Mouse (Mus musculus) forebrain, embryonic 15.5 days (tissue): ENCODE results near the gene Rnf144b. TPM values are rescaled to one million over a fixed set of nuclear protein-coding genes. Genes with fewer than 3 reads are reported as not detected.

Experiments
- ATAC-seq: fragments of 200-750 bp; cut with Nextera tagmentation; replicated peaks from 2 replicates; pipeline ENCODE4 v1.8.0; 2017; ENCODE audit warnings: mild to moderate bottlenecking, moderate TSS enrichment, moderate library complexity
- H3K27ac ChIP-seq: fragments of 300-500 bp; sonication (generic); replicated peaks from 2 replicates; pipeline ENCODE4 v1.5.1; 2015; ENCODE audit warnings: mild to moderate bottlenecking, inconsistent platforms
- H3K27me3 ChIP-seq: fragments of 300-500 bp; sonication (generic); 2 replicates; pipeline ENCODE4 v1.6.1; 2015; ENCODE audit warnings: inconsistent platforms
- H3K36me3 ChIP-seq: fragments of 300-500 bp; sonication (generic); 2 replicates; pipeline ENCODE4 v1.6.1; 2015; ENCODE audit warnings: mild to moderate bottlenecking, inconsistent platforms
- H3K4me1 ChIP-seq: fragments of 300-500 bp; sonication (generic); 2 replicates; pipeline ENCODE4 v1.6.1; 2015; ENCODE audit warnings: inconsistent platforms
- H3K4me2 ChIP-seq: fragments of 300-500 bp; sonication (generic); replicated peaks from 2 replicates; pipeline ENCODE4 v1.6.1; 2015; ENCODE audit warnings: mild to moderate bottlenecking, inconsistent platforms
- H3K4me3 ChIP-seq: fragments of 300-500 bp; sonication (generic); 2 replicates; pipeline ENCODE4 v1.5.1; 2015; ENCODE audit warnings: mild to moderate bottlenecking, inconsistent platforms
- H3K9ac ChIP-seq: fragments of 300-500 bp; sonication (generic); replicated peaks from 2 replicates; pipeline ENCODE4 v1.6.1; 2015; ENCODE audit warnings: mild to moderate bottlenecking, inconsistent platforms
- H3K9me3 ChIP-seq: fragments of 300-500 bp; sonication (generic); 2 replicates; pipeline ENCODE4 v1.6.1; 2016; ENCODE audit warnings: inconsistent platforms
- WGBS: fragments of 180-500 bp; shearing (Covaris S2); methylation state at CpG from one replicate; pipeline ENCODE4 v1.1.7; 2015; ENCODE audit warnings: mixed read lengths; 5-methylcytosine and 5-hydroxymethylcytosine counted together
- polyA plus RNA-seq: library from polyadenylated mRNA; unstranded; fragments of >200 nt; fragmentation: Nextera tagmentation; extraction: Ambion mirVana; gene quantifications from 2 replicates; pipeline ENCODE4 v1.2.1, GENCODE M21; 2015

Rnf144b gene
- polyA plus RNA-seq, 1 experiment from 2014 or later: 0.37 TPM

DNA sequence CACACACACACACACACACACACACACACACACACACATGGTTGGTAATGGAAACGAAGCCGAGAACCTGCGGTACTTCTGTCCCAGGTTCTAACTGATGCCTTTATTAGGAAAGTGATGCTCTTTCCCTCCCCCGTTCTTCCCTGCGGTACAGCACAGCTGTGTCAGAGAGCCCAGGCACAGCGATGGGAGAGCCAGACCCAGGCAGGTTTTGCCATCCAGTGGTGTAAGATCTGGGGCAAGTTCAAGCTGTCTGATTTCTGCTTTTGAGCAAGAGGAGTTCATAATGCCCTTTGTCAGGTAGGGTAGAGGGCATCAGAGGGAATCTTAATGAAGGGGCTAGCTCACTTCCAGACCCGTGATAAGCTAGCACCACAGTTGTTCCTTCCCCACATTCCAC lies 89.1 kb downstream of the Rnf144b start:
- H3K27ac ChIP-seq: no peak overlapping the region
- WGBS: 88% methylated on average over 7 of the region's 7 CpGs
- no peaks in the 10 kb centered on the region for H3K9me3 ChIP-seq
- no peaks in the 10 kb centered on the region for H3K27me3 ChIP-seq
- H3K9ac ChIP-seq: no peak overlapping the region
- no peaks in the 10 kb centered on the region for H3K4me1 ChIP-seq
- H3K4me3 ChIP-seq: no peak overlapping the region
- ATAC-seq: no peak
- no peaks in the 10 kb centered on the region for H3K36me3 ChIP-seq
- H3K4me2 ChIP-seq: no peak overlapping the region

DNA sequence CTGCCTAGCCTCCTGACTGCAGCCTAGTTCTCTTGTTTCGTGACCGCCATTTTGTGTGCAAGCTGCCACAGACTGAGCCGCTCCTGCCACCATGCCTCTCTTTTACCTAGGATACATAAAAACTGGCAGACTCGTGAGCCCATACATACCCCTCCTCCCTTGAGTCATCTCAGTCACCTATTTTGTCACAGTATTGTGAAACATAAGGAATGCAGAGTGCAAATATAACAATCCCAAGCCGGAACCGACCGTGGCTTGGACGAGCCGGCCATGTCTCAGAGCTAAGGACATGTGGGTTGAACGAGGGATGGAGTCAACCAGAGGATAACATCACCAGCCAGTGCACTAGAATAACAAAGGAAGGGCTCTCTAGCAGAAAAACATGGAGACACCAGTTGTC lies 91.4 kb downstream of the Rnf144b start:
- ATAC-seq: no peak
- H3K4me1 ChIP-seq: no peaks in the 10 kb centered on the region
- no peak overlapping the region for H3K4me2 ChIP-seq
- H3K4me3 ChIP-seq: no peak overlapping the region
- no peaks in the 10 kb centered on the region for H3K27me3 ChIP-seq
- no peaks in the 10 kb centered on the region for H3K9me3 ChIP-seq
- WGBS: 97% methylated on average over 10 of the region's 10 CpGs
- H3K27ac ChIP-seq: no peak overlapping the region
- no peaks in the 10 kb centered on the region for H3K36me3 ChIP-seq
- no peak overlapping the region for H3K9ac ChIP-seq

DNA sequence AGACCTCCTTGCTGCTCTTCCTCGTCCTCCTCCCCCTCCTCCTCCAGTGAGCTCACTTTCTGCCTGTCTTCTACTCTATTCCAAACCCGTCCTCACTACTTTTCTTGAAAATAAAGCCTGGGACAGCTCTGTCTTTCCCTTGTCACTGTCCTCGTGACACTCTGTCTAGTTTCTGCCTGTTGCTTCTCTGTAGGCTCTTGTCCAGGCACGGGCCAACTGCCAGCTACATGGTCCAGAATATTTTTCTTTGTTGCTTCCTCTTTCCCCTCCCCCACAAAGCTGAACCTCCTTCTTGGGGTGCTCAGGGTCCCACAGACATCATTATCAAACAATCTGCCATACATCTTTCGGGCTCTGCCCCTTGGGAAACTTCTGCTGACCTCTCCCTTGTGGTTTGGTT lies 92.4 kb downstream of the Rnf144b start:
- Histone ChIP-seq H3K27me3 (no peaks in the 10 kb centered on the region), H3K36me3 (no peaks in the 10 kb centered on the region), H3K4me3 (no peak overlapping the region), H3K4me2 (no peak overlapping the region), H3K27ac (no peak overlapping the region), H3K9ac (no peak overlapping the region), H3K4me1 (no peaks in the 10 kb centered on the region), H3K9me3 (no peaks in the 10 kb centered on the region)
- no peak for ATAC-seq
- WGBS: 66% methylated on average over 5 of the region's 5 CpGs

DNA sequence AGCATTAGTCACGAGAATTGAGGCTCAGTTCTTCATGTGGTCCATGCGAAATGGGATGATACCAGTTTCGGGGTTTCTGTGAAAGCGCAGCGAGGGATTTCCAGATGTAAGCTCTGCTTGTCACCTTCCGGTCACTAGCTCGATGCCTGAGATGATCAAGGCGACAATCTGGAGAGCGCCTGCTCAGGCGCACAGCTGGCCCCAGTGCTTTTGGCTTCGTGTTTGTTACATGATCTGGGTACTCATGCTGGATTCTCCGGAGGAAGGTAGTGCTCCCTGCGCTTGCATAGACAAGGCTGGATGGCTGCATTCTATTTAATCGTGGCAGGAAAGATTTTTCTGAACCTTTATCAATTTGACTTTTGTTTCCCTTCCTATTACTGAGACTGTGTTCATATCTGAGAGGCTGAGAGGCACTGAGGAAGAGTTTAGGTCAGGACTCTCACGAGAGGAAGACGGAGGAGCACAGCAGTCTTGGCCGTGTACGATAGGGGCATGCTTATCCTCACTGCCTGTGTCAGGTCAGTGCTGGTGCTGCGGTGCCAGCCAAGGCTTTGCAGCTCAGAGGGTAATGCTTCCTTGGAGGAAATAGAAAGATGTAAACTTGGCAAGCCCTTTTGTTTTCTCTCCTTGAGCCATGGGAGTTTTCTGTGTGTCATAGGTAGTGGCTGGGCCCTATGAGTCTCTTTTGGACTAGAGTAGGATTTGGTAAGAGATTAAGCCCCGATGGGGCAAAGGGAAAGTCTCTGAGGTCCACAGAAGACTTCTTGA lies 93.5 kb downstream of the Rnf144b start:
- no peak overlapping the region for H3K4me3 ChIP-seq
- no peak overlapping the region for H3K4me2 ChIP-seq
- H3K4me1 ChIP-seq: no peaks in the 10 kb centered on the region
- no peak for ATAC-seq
- no peaks in the 10 kb centered on the region for H3K9me3 ChIP-seq
- no peak overlapping the region for H3K27ac ChIP-seq
- no peaks in the 10 kb centered on the region for H3K36me3 ChIP-seq
- no peak overlapping the region for H3K9ac ChIP-seq
- 92% methylated on average over 20 of the region's 20 CpGs for WGBS
- no peaks in the 10 kb centered on the region for H3K27me3 ChIP-seq

DNA sequence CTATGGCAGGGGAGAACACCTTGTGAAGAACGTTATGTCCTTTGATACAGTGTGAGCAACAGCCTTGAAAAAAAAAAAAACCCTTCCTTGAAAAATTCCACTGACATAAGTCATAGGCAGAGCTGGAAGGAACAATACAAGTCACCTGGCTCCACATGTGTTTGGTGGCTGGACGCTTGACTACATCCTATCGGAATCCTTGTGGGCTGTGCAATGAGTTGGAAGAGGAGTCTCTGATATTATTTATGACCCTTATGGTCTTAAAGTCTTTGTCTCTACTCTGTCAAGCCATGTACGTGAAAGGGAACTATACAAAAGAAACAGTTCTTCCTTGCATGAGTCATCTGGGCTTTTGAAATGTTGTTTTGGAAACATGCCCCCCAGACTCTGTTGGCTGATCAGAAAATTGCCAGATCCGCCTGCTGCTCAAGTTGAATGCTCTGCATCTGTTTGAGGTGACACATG lies 94.7 kb downstream of the Rnf144b start:
- Histone ChIP-seq H3K27ac (no peak overlapping the region; the same call in 1 of the 2 replicates), H3K9me3 (no peaks in the 10 kb centered on the region), H3K4me2 (no peak overlapping the region), H3K27me3 (no peaks in the 10 kb centered on the region), H3K36me3 (no peaks in the 10 kb centered on the region), H3K4me1 (no peaks in the 10 kb centered on the region), H3K9ac (no peak overlapping the region), H3K4me3 (no peak overlapping the region)
- 71% methylated on average over 5 of the region's 5 CpGs for WGBS
- ATAC-seq: no peak

DNA sequence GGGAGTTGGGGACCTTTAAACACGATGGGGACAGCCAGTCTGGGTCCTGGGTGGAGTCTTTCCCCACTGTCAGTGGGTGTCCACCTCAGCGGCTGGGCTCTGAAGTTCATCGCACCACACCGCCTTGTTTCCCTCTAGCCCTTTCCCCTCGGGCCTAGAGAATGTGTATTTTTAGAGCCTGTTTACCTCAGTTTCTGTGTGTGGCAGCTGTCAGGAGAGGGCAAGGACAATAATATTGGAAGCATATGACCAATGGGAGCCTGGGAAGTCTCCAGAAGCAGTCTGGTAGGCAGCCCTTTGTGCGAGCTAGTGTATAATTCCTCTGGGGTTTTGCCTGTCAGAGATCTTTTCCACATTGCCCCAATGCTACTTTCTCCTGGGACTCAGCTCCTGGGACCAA lies 95.9 kb downstream of the Rnf144b start:
- no peak overlapping the region for H3K9ac ChIP-seq
- WGBS: 79% methylated on average over 6 of the region's 6 CpGs
- H3K36me3 ChIP-seq: no peaks in the 10 kb centered on the region
- ATAC-seq: no peak
- peaks cover under 1% of the 10 kb centered on the region for H3K4me1 ChIP-seq
- H3K27me3 ChIP-seq: no peaks in the 10 kb centered on the region
- H3K27ac ChIP-seq: no peak overlapping the region
- H3K9me3 ChIP-seq: no peaks in the 10 kb centered on the region
- no peak overlapping the region for H3K4me2 ChIP-seq
- H3K4me3 ChIP-seq: no peak overlapping the region

DNA sequence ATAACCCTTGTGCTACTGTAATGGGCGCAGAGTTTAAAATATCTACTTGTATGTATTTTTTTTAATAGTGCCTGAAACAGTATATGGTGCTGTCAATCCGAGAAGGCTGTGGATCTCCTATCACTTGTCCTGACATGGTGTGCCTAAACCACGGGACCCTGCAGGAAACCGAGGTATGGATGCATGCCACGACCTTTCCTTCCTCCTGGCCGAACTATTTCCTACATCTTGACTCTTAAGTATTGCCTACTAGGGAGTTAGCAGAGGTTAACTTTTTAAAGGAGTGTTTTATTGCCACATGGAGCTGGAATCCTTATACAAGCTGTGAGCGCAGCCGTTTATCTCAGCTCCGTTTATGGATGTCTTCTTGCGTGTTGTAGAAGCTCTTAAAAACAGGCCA lies 98.0 kb downstream of the Rnf144b start:
- Histone ChIP-seq H3K4me1 (peaks cover 19% of the 10 kb centered on the region), H3K4me2 (no peak overlapping the region), H3K9me3 (no peaks in the 10 kb centered on the region), H3K27me3 (no peaks in the 10 kb centered on the region), H3K4me3 (no peak overlapping the region), H3K27ac (no peak overlapping the region), H3K9ac (no peak overlapping the region), H3K36me3 (no peaks in the 10 kb centered on the region)
- 93% methylated on average over 10 of the region's 10 CpGs for WGBS
- no peak for ATAC-seq

DNA sequence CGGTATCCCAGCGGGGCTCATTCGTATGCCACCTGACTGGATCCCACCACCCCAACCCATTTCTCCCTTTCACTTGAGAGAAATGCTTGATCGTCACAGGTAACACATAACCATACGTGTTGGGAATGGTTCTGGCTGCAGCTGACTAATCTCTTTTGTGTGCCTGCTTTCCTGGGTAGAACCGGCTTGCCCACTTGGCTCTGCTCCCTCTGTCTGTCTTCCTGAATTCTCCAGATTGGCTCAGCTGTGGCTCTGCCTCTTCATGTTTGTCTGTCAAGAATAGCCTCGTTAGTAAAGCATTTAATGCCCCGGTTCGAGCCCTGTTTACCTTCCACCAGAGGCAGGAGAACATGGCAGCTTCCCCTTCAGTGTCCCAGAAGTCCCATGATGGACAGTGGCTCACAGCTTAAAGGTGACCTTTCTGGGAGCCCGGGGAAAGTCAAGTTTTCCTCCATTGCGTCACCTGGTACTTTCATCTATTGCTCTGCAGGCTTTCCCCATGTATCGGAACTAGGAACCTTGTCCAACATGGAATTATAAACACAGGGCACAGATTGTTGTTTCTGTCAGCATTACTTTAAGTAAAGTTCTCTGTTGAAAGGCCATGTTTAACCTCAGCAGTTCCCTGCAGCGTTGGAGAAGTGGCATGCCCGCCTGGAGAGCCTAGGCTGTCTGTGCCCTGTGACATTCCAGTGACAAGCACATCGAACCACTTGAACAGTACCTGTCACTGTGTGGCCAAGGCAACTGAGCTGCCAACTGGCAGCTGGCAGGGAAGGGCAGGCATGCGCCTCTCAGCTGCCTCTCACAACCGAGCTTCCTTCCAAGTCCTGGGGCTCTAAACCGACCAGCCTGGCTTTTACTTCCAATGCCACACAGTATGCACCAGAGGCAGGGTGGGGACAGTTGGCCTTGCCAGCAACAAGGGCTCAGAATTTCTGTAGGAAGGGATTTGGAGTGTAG lies 101.4 kb downstream of the Rnf144b start:
- Histone ChIP-seq H3K9ac (no peak overlapping the region), H3K4me1 (peaks cover 19% of the 10 kb centered on the region), H3K27me3 (no peaks in the 10 kb centered on the region), H3K9me3 (no peaks in the 10 kb centered on the region), H3K4me2 (no peak overlapping the region), H3K27ac (peak overlapping the region; percentile 40), H3K36me3 (no peaks in the 10 kb centered on the region), H3K4me3 (no peak overlapping the region)
- peak; percentile 74 for ATAC-seq
- 42% methylated on average over 18 of the region's 18 CpGs for WGBS

DNA sequence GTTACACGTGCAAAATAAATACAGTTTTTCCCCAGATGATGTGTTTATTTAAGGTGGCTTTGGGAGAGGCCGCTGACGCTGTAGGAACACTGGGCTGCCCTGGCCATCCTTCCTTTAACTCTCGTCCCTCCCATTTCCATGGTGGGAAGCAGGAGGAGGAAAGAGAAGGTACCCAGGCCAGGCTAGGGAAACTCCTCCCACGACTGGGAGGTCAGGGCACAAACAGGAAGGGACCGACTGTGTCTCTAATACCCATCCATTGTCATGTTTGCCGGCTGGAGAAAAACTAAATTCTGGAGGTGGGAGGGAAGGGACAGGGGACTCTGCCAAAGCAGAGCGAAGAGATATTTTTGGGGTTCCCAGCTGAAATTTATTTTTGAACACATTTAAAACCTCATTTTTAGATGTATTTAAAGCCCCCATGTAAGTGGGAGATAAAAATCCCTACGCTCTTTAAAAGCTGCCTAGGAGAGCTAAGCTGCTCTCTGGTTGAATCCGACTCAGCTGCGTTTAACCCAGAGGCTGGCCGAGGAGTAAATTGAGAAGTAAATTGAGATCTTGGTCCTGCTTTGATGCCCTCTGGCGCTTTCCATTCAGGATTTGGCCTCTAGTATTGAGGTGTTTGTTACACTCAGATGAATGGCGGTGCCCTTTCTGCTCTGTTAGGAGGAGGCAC lies 102.3 kb downstream of the Rnf144b start:
- H3K9me3 ChIP-seq: no peaks in the 10 kb centered on the region
- H3K4me1 ChIP-seq: peaks cover 19% of the 10 kb centered on the region
- WGBS: 13% methylated on average over 14 of the region's 14 CpGs
- H3K4me2 ChIP-seq: no peak overlapping the region
- H3K27ac ChIP-seq: no peak overlapping the region
- ATAC-seq: no peak
- no peaks in the 10 kb centered on the region for H3K36me3 ChIP-seq
- no peak overlapping the region for H3K4me3 ChIP-seq
- no peaks in the 10 kb centered on the region for H3K27me3 ChIP-seq
- no peak overlapping the region for H3K9ac ChIP-seq

DNA sequence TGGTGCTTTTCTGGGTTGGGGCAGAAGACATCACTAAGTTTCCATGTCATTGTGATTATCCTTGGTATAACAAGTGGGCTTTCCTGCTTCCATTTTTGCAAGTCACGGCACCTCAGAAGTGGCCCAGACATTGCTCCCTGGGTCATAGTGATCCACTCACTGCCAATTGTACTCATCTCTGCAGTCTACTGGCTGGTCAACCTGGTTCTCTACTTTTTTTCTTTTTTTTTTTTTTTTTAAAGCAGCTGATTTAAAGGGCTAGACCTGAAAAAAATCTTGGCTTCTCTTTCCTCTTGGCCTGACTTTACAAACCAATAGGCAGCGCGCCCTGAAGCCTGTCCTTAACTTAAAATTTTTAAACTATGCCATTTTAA lies 102.9 kb downstream of the Rnf144b start:
- H3K36me3 ChIP-seq: no peaks in the 10 kb centered on the region
- no peaks in the 10 kb centered on the region for H3K9me3 ChIP-seq
- H3K4me1 ChIP-seq: peaks cover 19% of the 10 kb centered on the region
- ATAC-seq: no peak
- H3K27me3 ChIP-seq: no peaks in the 10 kb centered on the region
- H3K4me2 ChIP-seq: no peak overlapping the region
- no peak overlapping the region for H3K4me3 ChIP-seq
- H3K27ac ChIP-seq: no peak overlapping the region
- no peak overlapping the region for H3K9ac ChIP-seq
- 79% methylated on average over 3 of the region's 3 CpGs for WGBS

DNA sequence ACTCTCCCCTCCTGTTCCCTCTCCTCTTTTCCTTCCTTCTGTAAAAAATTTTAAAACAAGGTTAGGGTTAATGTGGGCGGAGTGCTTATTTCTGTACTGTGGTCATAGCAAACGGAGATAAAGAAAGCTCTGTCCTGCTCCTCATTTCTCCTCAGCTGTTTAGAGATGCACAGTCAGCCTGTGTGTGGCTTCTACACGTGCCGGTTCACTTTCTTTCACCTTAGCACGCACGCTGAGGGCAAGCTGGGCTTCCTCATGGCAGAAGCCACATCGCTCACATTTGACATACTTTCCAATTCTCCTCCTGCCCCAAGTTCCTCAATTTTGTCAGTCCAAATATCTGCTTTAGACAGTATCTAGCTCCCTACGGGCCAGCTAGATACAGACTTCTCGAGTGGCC lies 103.3 kb downstream of the Rnf144b start:
- Histone ChIP-seq H3K27me3 (no peaks in the 10 kb centered on the region), H3K36me3 (no peaks in the 10 kb centered on the region), H3K4me3 (no peak overlapping the region), H3K27ac (no peak overlapping the region), H3K4me1 (peaks cover 19% of the 10 kb centered on the region), H3K4me2 (no peak overlapping the region), H3K9me3 (no peaks in the 10 kb centered on the region), H3K9ac (no peak overlapping the region)
- 85% methylated on average over 9 of the region's 9 CpGs for WGBS
- no peak for ATAC-seq

DNA sequence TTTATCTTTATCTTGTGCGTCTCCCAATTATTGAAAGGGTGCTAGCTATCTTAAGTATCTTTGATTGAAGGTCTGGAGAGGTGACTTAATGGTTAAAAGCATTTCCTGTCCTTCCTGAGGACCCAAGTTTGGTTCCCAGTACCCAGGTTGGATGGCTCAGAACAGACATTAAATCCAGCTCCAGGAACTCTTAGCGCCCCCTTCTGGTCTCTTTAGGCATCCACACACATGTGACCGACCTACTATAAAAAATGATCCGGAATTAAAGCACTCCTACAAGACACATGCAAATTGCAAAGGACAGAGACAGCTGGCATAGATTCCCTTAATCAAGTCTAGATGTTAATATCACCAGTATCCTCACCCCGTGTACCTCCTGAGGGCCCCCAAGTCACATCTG lies 104.1 kb downstream of the Rnf144b start:
- Histone ChIP-seq H3K9me3 (no peaks in the 10 kb centered on the region), H3K27ac (no peak overlapping the region), H3K9ac (no peak overlapping the region), H3K27me3 (no peaks in the 10 kb centered on the region), H3K36me3 (no peaks in the 10 kb centered on the region), H3K4me1 (peaks cover 19% of the 10 kb centered on the region), H3K4me3 (no peak overlapping the region), H3K4me2 (no peak overlapping the region)
- no peak for ATAC-seq
- WGBS: 95% methylated on average over 5 of the region's 5 CpGs
